Comparison of ENCODE assay signal across 10 mouse cellular contexts in the genomic region with DNA sequence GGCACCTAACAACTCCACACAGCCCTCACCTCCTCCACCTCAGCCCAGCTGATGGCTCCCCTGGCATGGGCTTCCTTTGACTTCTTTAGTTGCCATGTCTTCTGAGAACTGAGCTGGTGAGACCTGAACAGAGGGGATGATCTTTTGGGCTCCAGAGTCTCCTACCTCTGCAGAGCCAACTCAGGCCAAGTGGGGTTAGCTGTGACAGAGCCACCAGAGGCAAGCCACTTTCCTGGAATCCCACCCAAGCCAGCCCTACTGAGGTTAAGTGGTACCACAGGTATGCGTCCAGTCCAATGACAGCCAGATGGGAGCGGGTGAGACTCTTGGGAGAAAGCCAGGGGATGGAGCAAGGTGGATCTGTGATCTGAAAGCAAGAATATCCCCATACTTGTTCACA. TPM values are rescaled to one million over a fixed set of nuclear protein-coding genes. Genes with fewer than 3 reads are reported as not detected.
A peak's percentile ranks its signal among the peaks of the same experiment; 100 is the strongest.
DNase-seq lines count a peak whose midpoint lies in the region; ATAC-seq and TF ChIP-seq lines count a peak whose summit lies in the region.
"Had no signal": no experiment of that assay in that cellular context is flagged by ENCODE, and none has a peak within 500 bp of the region (broad histone marks: within the 10 kb centered on the region; RNA-seq: fewer than 3 reads in every experiment).

No protein-coding gene starts in this region.

- whole genome bisulfite sequencing in hindbrain, embryonic 10.5 days = 99% methylated on average over 2 of the region's 2 CpGs
- 98% methylated on average over 2 of the region's 2 CpGs for WGBS in hindbrain, postnatal 0 days
- 81% methylated on average over 2 of the region's 2 CpGs for WGBS in midbrain, embryonic 10.5 days
- WGBS in midbrain, embryonic 11.5 days = 89% methylated on average over 2 of the region's 2 CpGs
- WGBS in forebrain, embryonic 15.5 days = 97% methylated on average over 2 of the region's 2 CpGs
- WGBS in neural tube, embryonic 15.5 days = 98% methylated on average over 2 of the region's 2 CpGs

- peaks cover 68% of the 10 kb centered on the region for H3K36me3 ChIP-seq in hindbrain, embryonic 10.5 days
- peaks cover 27% of the 10 kb centered on the region for H3K36me3 ChIP-seq in hindbrain, postnatal 0 days (ENCODE audit: insufficient read depth, low read length)
- H3K36me3 ChIP-seq in midbrain, embryonic 10.5 days = peaks cover 70% of the 10 kb centered on the region
- peaks cover 17% of the 10 kb centered on the region for H3K36me3 ChIP-seq in midbrain, embryonic 11.5 days (ENCODE audit: control insufficient read depth, insufficient read depth, low read length)
- peaks cover 47% of the 10 kb centered on the region for H3K36me3 ChIP-seq in forebrain, embryonic 15.5 days
- H3K36me3 ChIP-seq in neural tube, embryonic 15.5 days = peaks cover 59% of the 10 kb centered on the region

- H3K27me3 ChIP-seq in hindbrain, embryonic 10.5 days (ENCODE audit: insufficient read depth, poor library complexity, severe bottlenecking) = no peaks in the 10 kb centered on the region
- H3K27me3 ChIP-seq in hindbrain, postnatal 0 days (ENCODE audit: insufficient read depth, low read length) = no peaks in the 10 kb centered on the region
- H3K27me3 ChIP-seq in midbrain, embryonic 10.5 days (ENCODE audit: low read depth, poor library complexity, severe bottlenecking) = no peaks in the 10 kb centered on the region
- H3K27me3 ChIP-seq in midbrain, embryonic 11.5 days (ENCODE audit: control insufficient read depth, insufficient read depth, low read length) = no peaks in the 10 kb centered on the region
- no peaks in the 10 kb centered on the region for H3K27me3 ChIP-seq in forebrain, embryonic 15.5 days
- H3K27me3 ChIP-seq in neural tube, embryonic 15.5 days (replicated peaks) = no peaks in the 10 kb centered on the region
- H3K27me3 ChIP-seq: heart, embryonic 12.5 days had no signal

- H3K9me3 ChIP-seq in hindbrain, embryonic 10.5 days = no peaks in the 10 kb centered on the region
- no peaks in the 10 kb centered on the region for H3K9me3 ChIP-seq in hindbrain, postnatal 0 days (ENCODE audit: low read length)
- H3K9me3 ChIP-seq in midbrain, embryonic 10.5 days (replicated peaks) = no peaks in the 10 kb centered on the region
- no peaks in the 10 kb centered on the region for H3K9me3 ChIP-seq in midbrain, embryonic 11.5 days (ENCODE audit: control insufficient read depth, low read length)
- H3K9me3 ChIP-seq in forebrain, embryonic 15.5 days = no peaks in the 10 kb centered on the region
- no peaks in the 10 kb centered on the region for H3K9me3 ChIP-seq in neural tube, embryonic 15.5 days (replicated peaks)
- H3K9me3 ChIP-seq: heart, embryonic 12.5 days had no signal

- DNase-seq in hindbrain, embryonic 10.5 days (ENCODE audit: low spot score) = no peak
- DNase-seq in hindbrain, postnatal 0 days (ENCODE audit: low spot score) = no peak
- no peak for DNase-seq in midbrain, embryonic 10.5 days (ENCODE audit: low spot score)
- no peak for DNase-seq in midbrain, embryonic 11.5 days (ENCODE audit: low spot score, missing footprints)
- DNase-seq in lung, postnatal 4 days = no peak
- DNase-seq: kidney, adult 18-20 months had no signal

- no peak for ATAC-seq in hindbrain, postnatal 0 days
- ATAC-seq in midbrain, embryonic 11.5 days (ENCODE audit: low FRiP score) = no peak
- ATAC-seq in forebrain, embryonic 15.5 days (replicated peaks) = no peak
- ATAC-seq in neural tube, embryonic 15.5 days (ENCODE audit: low FRiP score) = no peak

- H3K27ac ChIP-seq in hindbrain, embryonic 10.5 days = no peak overlapping the region
- no peak overlapping the region for H3K27ac ChIP-seq in hindbrain, postnatal 0 days
- no peak overlapping the region for H3K27ac ChIP-seq in midbrain, embryonic 10.5 days (replicated peaks)
- no peak overlapping the region for H3K27ac ChIP-seq in midbrain, embryonic 11.5 days (ENCODE audit: low read depth, low read length)
- no peak overlapping the region for H3K27ac ChIP-seq in forebrain, embryonic 15.5 days (replicated peaks)
- H3K27ac ChIP-seq in neural tube, embryonic 15.5 days (replicated peaks) = no peak overlapping the region
- H3K27ac ChIP-seq: liver, embryonic 14.5 days had no signal

- no peak overlapping the region for H3K4me2 ChIP-seq in hindbrain, postnatal 0 days (ENCODE audit: low read depth, low read length)
- H3K4me2 ChIP-seq in midbrain, embryonic 11.5 days = no peak overlapping the region
- H3K4me2 ChIP-seq in forebrain, embryonic 15.5 days (replicated peaks) = no peak overlapping the region
- H3K4me2 ChIP-seq in neural tube, embryonic 15.5 days = peak overlapping the region; percentile 99; the same call in 1 of the 2 replicates

- no peak for TF ChIP-seq CTCF in hindbrain, postnatal 0 days (IDR thresholded peaks at IDR 0.05; ENCODE audit: low read depth)

- H3K4me3 ChIP-seq in hindbrain, embryonic 10.5 days = peak overlapping the region; percentile 94; the same call in 1 of the 2 replicates
- H3K4me3 ChIP-seq in hindbrain, postnatal 0 days (ENCODE audit: low read length) = no peak overlapping the region
- peak overlapping the region; percentile 91; the same call in 1 of the 2 replicates for H3K4me3 ChIP-seq in midbrain, embryonic 10.5 days
- H3K4me3 ChIP-seq in midbrain, embryonic 11.5 days (ENCODE audit: low read depth, low read length) = no peak overlapping the region
- 0 out of 2 replicates have a peak overlapping the region, but pooled peaks have one; percentile 59 for H3K4me3 ChIP-seq in forebrain, embryonic 15.5 days
- 0 out of 2 replicates have a peak overlapping the region, but pooled peaks have one; percentile 87 for H3K4me3 ChIP-seq in neural tube, embryonic 15.5 days (replicated peaks)

- peaks cover 48% of the 10 kb centered on the region for H3K4me1 ChIP-seq in hindbrain, embryonic 10.5 days (replicated peaks)
- peaks cover 19% of the 10 kb centered on the region for H3K4me1 ChIP-seq in hindbrain, postnatal 0 days (ENCODE audit: insufficient read depth, low read length)
- peaks cover 49% of the 10 kb centered on the region for H3K4me1 ChIP-seq in midbrain, embryonic 10.5 days
- peaks cover 25% of the 10 kb centered on the region for H3K4me1 ChIP-seq in midbrain, embryonic 11.5 days (ENCODE audit: control insufficient read depth, insufficient read depth, low read length)
- H3K4me1 ChIP-seq in forebrain, embryonic 15.5 days = peaks cover 47% of the 10 kb centered on the region
- peaks cover 70% of the 10 kb centered on the region for H3K4me1 ChIP-seq in neural tube, embryonic 15.5 days

- H3K9ac ChIP-seq in hindbrain, postnatal 0 days (replicated peaks; ENCODE audit: low read length) = no peak overlapping the region
- no peak overlapping the region for H3K9ac ChIP-seq in midbrain, embryonic 11.5 days (ENCODE audit: low read length)
- no peak overlapping the region for H3K9ac ChIP-seq in forebrain, embryonic 15.5 days (replicated peaks)
- H3K9ac ChIP-seq in neural tube, embryonic 15.5 days (replicated peaks) = no peak overlapping the region

RNA-seq across cellular contexts. Expression of gene Eme2, which starts 1.6 kb away (rescaled TPM):
- 30.8 and 36.3 TPM in 2 replicates for polyA plus RNA-seq in hindbrain, embryonic 10.5 days (2016; fragmentation: Nextera tagmentation; extraction: Ambion mirVana)
- total RNA-seq in hindbrain, postnatal 0 days (2014; rRNA removed) = 34.9 and 49.5 TPM in 2 replicates
- polyA plus RNA-seq in hindbrain, postnatal 0 days (2015; fragmentation: Nextera tagmentation; extraction: Ambion mirVana) = 21.4 and 24.3 TPM in 2 replicates
- polyA plus RNA-seq in midbrain, embryonic 10.5 days (2016; fragmentation: Nextera tagmentation; extraction: Ambion mirVana) = 28.9 and 33.9 TPM in 2 replicates
- polyA plus RNA-seq in midbrain, embryonic 11.5 days (2014; fragmentation: Nextera tagmentation; extraction: Ambion mirVana) = 18.4 and 20.8 TPM in 2 replicates
- polyA plus RNA-seq in forebrain, embryonic 15.5 days (2015; fragmentation: Nextera tagmentation; extraction: Ambion mirVana) = 32.8 and 34.6 TPM in 2 replicates
- 27.9 and 31.3 TPM in 2 replicates for polyA plus RNA-seq in neural tube, embryonic 15.5 days (2015; fragmentation: Nextera tagmentation; extraction: Ambion mirVana)

RNA-seq across cellular contexts. Expression of gene Mrps34, which starts 1.6 kb away (rescaled TPM):
- polyA plus RNA-seq in hindbrain, embryonic 10.5 days (2016; fragmentation: Nextera tagmentation; extraction: Ambion mirVana) = 96.7 and 102 TPM in 2 replicates
- 37.8 and 58.3 TPM in 2 replicates for total RNA-seq in hindbrain, postnatal 0 days (2014; rRNA removed)
- 124 and 136 TPM in 2 replicates for polyA plus RNA-seq in hindbrain, postnatal 0 days (2015; fragmentation: Nextera tagmentation; extraction: Ambion mirVana)
- 94.7 and 98.1 TPM in 2 replicates for polyA plus RNA-seq in midbrain, embryonic 10.5 days (2016; fragmentation: Nextera tagmentation; extraction: Ambion mirVana)
- 68.6 and 73.2 TPM in 2 replicates for polyA plus RNA-seq in midbrain, embryonic 11.5 days (2014; fragmentation: Nextera tagmentation; extraction: Ambion mirVana)
- 77.6 and 82.2 TPM in 2 replicates for polyA plus RNA-seq in forebrain, embryonic 15.5 days (2015; fragmentation: Nextera tagmentation; extraction: Ambion mirVana)
- 89.0 and 89.5 TPM in 2 replicates for polyA plus RNA-seq in neural tube, embryonic 15.5 days (2015; fragmentation: Nextera tagmentation; extraction: Ambion mirVana)

RNA-seq across cellular contexts. Expression of gene Nme3, which starts 3.0 kb away (rescaled TPM):
- polyA plus RNA-seq in hindbrain, embryonic 10.5 days (2016; fragmentation: Nextera tagmentation; extraction: Ambion mirVana) = 44.7 and 46.5 TPM in 2 replicates
- total RNA-seq in hindbrain, postnatal 0 days (2014; rRNA removed) = 66.1 and 67.0 TPM in 2 replicates
- polyA plus RNA-seq in hindbrain, postnatal 0 days (2015; fragmentation: Nextera tagmentation; extraction: Ambion mirVana) = 92.6 and 95.1 TPM in 2 replicates
- 46.2 and 47.0 TPM in 2 replicates for polyA plus RNA-seq in midbrain, embryonic 10.5 days (2016; fragmentation: Nextera tagmentation; extraction: Ambion mirVana)
- polyA plus RNA-seq in midbrain, embryonic 11.5 days (2014; fragmentation: Nextera tagmentation; extraction: Ambion mirVana) = 48.0 and 49.5 TPM in 2 replicates
- 69.6 and 72.6 TPM in 2 replicates for polyA plus RNA-seq in forebrain, embryonic 15.5 days (2015; fragmentation: Nextera tagmentation; extraction: Ambion mirVana)
- 92.9 and 105 TPM in 2 replicates for polyA plus RNA-seq in neural tube, embryonic 15.5 days (2015; fragmentation: Nextera tagmentation; extraction: Ambion mirVana)

RNA-seq across cellular contexts. Expression of gene Spsb3, which starts 6.8 kb away (rescaled TPM):
- 48.9 and 53.4 TPM in 2 replicates for polyA plus RNA-seq in hindbrain, embryonic 10.5 days (2016; fragmentation: Nextera tagmentation; extraction: Ambion mirVana)
- total RNA-seq in hindbrain, postnatal 0 days (2014; rRNA removed) = 122 and 135 TPM in 2 replicates
- 90.6 and 94.9 TPM in 2 replicates for polyA plus RNA-seq in hindbrain, postnatal 0 days (2015; fragmentation: Nextera tagmentation; extraction: Ambion mirVana)
- 46.6 and 50.4 TPM in 2 replicates for polyA plus RNA-seq in midbrain, embryonic 10.5 days (2016; fragmentation: Nextera tagmentation; extraction: Ambion mirVana)
- 37.3 and 44.4 TPM in 2 replicates for polyA plus RNA-seq in midbrain, embryonic 11.5 days (2014; fragmentation: Nextera tagmentation; extraction: Ambion mirVana)
- polyA plus RNA-seq in forebrain, embryonic 15.5 days (2015; fragmentation: Nextera tagmentation; extraction: Ambion mirVana) = 81.5 and 82.5 TPM in 2 replicates
- 77.6 and 84.2 TPM in 2 replicates for polyA plus RNA-seq in neural tube, embryonic 15.5 days (2015; fragmentation: Nextera tagmentation; extraction: Ambion mirVana)

RNA-seq across cellular contexts. Expression of gene Nubp2, which starts 7.1 kb away (rescaled TPM):
- 90.0 and 95.5 TPM in 2 replicates for polyA plus RNA-seq in hindbrain, embryonic 10.5 days (2016; fragmentation: Nextera tagmentation; extraction: Ambion mirVana)
- total RNA-seq in hindbrain, postnatal 0 days (2014; rRNA removed) = 35.7 and 52.7 TPM in 2 replicates
- 63.5 and 65.0 TPM in 2 replicates for polyA plus RNA-seq in hindbrain, postnatal 0 days (2015; fragmentation: Nextera tagmentation; extraction: Ambion mirVana)
- polyA plus RNA-seq in midbrain, embryonic 10.5 days (2016; fragmentation: Nextera tagmentation; extraction: Ambion mirVana) = 85.5 and 87.0 TPM in 2 replicates
- 70.4 and 73.8 TPM in 2 replicates for polyA plus RNA-seq in midbrain, embryonic 11.5 days (2014; fragmentation: Nextera tagmentation; extraction: Ambion mirVana)
- 73.2 and 74.2 TPM in 2 replicates for polyA plus RNA-seq in forebrain, embryonic 15.5 days (2015; fragmentation: Nextera tagmentation; extraction: Ambion mirVana)
- 63.2 and 68.9 TPM in 2 replicates for polyA plus RNA-seq in neural tube, embryonic 15.5 days (2015; fragmentation: Nextera tagmentation; extraction: Ambion mirVana)

Comparison
In these comparisons a context has a peak if more than half of its experiments do, and no peak if none do; other contexts are left out.
1. H3K4me3 ChIP-seq: peak in hindbrain, embryonic 10.5 days (single experiment), midbrain, embryonic 10.5 days (single experiment), forebrain, embryonic 15.5 days (single experiment) and neural tube, embryonic 15.5 days (single experiment); none in hindbrain, postnatal 0 days (single experiment) and midbrain, embryonic 11.5 days (single experiment).